Mouse (Mus musculus) spleen, adult 2 months (tissue): ENCODE results near the gene Hip1r.

Source experiments
- CTCF ChIP-seq: fragments of 200-500 bp; IDR thresholded peaks from 2 replicates; pipeline ENCODE4 v1.5.1; 2011; ENCODE audit warnings: mild to moderate bottlenecking, inconsistent platforms; ENCODE audit not compliant: insufficient read depth, insufficient read length, insufficient replicate concordance; ENCODE audit errors: extremely low read depth
- POLR2A ChIP-seq: fragments of 200-500 bp; IDR thresholded peaks from 2 replicates; pipeline ENCODE4 v1.6.1; 2011; ENCODE audit warnings: low read depth, low read length, inconsistent platforms

DNA sequence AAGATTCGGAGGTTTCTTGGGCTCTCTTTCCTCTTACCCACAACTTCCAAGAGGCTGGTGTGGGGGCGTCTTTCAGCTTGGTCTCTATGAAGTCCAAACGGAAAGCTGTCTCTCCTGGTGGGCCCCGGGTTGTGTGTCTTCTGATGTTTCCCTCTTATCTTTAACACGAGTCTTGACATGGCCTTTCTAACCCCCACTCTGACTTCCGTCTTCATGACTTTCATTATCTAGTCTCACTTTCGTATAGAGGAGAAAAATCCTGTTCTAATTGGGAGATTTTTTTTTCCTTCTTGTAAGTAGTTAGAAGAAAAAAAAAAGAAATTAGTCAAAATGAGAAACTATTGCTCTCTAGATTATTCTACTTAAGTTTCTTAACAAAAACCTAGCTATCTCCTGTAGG, 48.9 kb downstream of the Hip1r start:
- no peak for TF ChIP-seq CTCF
- TF ChIP-seq POLR2A = no peak
